Mouse (Mus musculus): ENCODE measurements around the gene Plpp3.

The Plpp3 gene

DNA sequence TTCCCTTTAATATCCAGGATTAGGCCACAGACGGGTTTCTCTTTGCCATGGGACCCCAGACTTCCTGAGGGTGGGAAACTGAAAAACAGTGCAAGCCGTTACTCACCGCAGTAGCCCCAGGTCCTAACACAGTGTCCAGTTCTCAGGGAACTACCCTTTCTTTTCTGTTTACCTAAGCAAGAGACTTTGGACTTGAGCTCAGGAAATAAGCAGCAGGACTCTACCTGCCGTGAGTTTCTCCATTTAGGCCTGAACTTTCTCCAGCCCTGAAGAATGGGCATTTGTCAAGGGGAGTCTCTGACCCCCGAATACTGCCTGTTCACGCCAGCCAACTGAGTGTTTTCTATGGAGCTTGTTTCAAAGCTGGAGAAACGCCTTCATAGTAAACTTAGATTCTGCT is 31.7 kb downstream of the Plpp3 start:
- DNase-seq (ENCODE audit: low read depth, low spot score) = no peak

DNA sequence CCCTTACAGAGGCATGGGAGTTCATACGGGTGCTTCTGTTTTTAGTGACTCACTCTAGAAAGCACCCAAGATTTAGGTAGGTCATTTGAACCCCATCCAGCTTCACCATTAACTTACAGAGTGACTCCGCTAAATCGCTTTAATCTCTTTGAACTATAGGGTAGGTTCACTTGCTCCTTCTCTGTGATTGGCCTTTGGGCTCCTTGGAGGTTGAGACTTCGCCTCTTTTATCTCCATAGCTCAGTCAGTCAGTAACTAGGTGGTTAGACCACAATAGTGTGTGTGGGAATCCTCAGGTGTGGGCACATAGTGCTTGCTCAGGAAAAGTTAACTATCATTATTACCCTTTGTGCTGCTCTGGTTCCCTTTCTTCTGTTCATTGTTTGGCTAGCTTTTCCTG is 33.7 kb downstream of the Plpp3 start:
- no peak for DNase-seq (ENCODE audit: low read depth, low spot score)

DNA sequence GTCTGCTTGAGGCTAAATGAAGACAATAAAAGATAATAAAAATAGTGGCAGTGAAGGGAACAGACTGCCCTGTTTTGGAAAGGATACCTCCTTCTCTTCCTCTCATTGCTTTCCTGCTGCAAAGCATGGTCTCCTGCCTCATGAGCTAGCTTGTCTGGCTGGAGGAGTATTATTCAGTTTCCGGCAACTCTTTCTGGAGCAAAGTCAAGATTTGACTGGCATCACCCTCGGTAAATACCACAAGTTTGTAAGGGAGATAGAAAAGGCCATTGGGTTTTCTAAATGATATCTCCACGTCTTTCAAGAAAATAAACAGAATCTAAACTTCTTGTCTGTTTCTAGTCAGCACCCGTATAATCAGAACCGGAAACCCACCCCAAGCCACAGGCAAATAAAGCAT is 34.4 kb downstream of the Plpp3 start:
- no peak for DNase-seq (ENCODE audit: low read depth, low spot score)

DNA sequence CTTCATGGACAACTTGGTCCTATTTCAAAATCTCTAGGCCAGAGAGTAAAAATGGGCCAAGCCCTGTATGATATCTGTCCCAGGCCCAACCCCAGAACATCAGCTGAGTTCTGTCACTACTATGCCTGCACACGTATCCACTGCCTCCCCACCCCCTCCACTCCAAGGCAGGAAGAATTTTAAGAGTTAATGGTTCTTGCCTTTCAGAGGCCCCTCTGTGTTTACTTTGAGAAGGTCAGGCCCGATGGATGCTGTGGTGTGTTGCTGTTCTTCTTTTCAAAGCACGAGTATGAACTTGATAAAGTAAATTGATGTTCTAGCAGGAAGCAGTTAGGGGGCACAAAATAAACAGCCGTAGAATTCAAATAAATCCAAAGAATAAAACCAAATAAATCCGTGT is 35.5 kb downstream of the Plpp3 start:
- DNase-seq (ENCODE audit: low read depth, low spot score) = no peak

DNA sequence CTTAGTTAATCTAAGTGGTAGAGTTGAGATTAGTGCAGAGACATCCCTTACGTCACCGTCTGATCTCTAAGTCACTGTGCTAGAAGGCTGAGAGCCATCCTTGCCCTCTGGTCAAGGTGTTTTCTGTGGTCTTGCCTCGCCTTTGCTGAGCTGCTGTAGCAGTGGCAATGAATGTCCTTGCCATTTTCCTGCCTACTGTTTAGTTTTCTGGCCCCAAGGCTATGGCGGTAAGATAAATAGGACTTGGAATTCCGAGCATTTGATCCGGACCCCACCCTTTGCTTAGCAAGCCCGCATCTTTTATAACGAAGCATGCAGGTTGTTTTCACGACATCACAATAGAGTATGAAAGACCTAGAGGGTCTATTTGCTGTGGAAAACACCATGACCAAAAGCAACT is 38.1 kb downstream of the Plpp3 start:
- no peak for DNase-seq (ENCODE audit: low read depth, low spot score)

DNA sequence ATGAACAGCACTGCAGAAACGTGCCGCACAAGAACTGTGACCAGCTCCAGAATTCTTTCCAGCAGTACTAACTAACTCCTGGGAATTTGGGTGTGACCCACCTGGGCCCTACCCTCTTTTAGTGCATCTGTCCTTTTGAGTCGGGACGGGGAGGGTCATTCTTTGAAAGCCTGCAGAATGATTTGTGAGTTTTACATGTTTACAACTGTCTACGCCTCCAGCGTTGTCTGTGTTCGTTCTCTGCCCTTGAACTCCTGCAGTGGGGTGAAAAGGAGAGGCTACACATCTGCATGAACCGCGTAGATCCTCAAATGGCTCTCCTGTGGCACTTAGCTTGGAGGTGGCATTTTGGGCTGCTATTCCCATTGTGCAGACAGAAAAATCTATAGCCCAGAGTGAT is 39.0 kb downstream of the Plpp3 start:
- no peak for DNase-seq (ENCODE audit: low read depth, low spot score)

DNA sequence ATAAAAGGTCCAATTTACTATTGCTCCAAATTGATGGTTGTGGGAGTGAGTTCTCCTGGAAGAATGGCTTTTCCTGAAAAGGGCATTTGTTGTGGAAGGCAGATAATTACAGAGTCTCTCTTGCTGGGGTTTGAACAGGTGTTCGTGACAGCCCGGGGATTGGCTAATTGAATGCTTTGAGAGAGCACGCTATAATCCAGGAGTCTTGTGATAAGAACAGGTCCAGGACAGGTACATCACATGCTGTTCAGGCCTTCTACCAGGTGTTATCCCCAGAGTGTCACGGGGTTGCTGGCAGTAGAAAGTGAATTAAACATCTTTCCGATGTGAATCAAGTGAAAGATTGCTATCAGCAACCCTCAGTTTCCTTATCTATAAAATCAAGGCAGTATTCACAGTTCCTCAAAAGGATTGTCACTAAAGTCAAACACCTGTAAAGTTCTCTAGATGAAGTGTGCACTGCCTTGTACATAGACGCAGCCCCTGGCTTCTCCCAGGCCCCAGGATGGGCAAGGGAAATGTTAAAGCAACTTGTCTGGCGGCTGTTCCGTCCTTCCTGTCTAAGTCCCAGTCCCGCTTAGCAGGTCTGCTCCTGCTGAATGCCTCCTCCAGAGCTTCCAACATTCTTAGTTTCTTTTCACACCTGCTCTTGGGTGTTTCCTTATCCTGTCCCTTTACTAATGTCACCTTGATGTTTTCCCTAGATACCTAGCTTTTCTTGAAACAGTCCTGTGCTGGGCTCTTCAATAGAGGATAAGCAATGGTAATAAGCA is 40.0 kb downstream of the Plpp3 start:
- DNase-seq (ENCODE audit: low read depth, low spot score) = peak; percentile 3

DNA sequence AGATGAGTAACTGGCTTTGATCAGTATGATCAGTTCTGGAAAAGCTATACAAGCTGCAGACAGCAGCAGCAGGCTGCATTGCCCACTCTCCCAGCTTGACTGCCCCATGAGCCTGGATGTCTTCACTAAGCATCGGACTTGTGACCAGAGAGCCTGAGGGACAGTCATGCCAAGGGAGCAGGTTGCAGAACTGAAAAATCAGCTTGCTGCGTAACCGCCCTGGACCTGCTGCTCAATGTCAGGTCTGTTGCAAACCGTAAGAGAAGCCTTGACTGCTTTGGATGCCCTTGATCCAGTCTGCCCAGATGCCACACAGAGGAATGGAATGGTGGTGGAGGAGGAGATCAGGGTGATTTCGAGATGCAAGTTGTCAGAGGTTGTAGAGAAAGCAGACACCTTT is 41.5 kb downstream of the Plpp3 start:
- DNase-seq (ENCODE audit: low read depth, low spot score) = no peak

DNA sequence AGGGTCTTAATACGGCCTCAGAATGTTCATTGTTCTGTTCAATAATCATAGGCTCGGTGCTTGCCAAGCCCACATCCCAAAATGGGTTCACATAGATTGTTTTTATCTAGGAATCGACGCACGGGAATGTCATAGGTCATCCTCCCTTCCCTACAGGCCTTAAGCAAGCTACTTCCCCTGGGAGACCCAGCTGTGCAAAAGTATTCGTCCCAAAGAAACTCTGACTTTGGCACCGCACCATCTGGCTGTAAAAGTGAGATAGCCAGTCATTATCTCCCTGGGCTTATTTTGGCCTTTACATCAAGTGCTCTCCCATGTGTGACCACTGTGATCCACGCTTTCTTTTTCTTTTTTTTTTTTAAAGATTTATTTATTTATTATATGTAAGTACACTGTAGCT is 42.2 kb downstream of the Plpp3 start:
- DNase-seq (ENCODE audit: low read depth, low spot score) = no peak

DNA sequence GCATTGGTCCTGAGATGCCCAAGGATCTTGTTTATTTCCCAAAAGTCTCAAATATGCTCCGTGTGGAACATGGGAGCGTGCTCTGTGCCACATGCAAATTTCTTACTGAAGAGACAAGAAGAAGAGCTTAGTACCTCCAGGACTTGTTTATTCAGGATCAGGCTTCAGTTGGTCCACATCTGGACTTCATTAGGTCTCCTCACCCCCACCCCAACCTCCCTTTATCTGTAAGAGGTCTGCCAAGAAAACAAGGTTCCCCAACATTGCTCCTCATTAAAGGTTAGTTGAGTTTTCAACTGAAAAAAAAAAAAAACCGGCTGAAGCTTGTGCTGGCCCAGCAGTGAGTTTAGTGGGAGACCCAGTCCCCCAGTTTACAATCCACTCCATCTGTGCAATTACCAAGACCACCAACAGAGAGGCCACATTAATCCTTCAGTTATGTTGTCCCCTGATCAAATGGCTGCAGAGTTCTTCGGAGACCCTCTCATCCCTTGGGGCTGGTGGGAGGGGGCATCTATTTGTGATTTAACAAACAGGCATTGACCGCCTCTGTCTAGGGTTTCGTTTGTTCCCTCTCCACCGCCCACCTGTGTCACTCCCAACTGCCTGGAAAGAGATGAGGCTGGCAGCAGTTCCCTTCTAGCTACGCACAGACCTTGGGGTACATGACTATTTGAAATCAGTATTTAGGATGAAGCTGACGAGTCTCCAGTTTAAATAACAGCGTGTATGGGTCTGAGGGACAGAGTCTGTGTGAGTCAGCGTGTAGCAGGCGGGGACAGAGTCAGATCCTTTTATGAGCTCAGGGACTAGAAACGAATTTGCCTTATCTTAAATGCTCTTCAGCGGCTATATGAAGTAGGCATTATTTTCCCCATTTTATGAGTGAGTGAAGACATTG is 43.7 kb downstream of the Plpp3 start:
- DNase-seq (ENCODE audit: low read depth, low spot score) = no peak

DNA sequence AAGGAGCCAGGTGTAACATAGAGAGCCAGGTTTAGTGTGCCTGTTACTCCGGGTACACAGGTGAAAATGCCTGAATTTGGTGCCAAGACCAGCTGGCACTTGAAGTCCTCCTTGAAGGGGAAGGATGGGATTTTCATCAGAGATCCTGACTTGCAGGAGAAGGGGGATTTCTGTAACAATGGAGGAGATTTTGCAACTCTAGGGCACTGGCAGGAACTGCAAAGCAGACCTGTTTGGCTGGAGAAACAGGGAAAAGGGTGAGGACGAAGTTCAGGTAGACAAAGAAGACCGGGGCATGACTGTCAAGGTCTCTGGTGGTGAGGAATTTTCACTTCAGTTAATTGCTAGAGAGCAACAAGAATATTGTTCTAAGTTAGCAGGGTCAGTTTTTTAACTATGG is 45.3 kb downstream of the Plpp3 start:
- DNase-seq (ENCODE audit: low read depth, low spot score) = no peak

DNA sequence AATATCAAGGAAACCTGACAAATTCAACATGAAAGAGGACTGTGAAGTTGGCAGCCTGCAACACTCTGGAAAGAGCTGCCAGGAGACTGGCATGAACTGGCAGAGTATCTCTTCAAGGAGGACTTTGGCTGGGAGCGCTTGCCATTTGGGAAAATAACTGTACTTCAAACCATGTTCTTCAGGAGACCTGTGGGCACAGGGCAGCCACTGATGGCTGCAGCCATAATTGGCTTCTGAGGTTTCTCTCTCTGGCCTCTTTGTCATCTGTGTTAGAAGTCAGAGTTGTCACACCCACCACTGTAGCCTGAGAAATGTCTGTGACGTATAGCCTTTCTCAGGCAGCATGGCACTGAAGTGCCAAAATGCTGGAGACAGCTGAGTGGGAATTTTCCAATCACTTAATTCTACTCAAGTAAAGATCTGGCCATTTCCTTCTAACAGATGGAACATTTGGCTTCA is 46.2 kb downstream of the Plpp3 start:
- DNase-seq (ENCODE audit: low read depth, low spot score) = peak; percentile 41

DNA sequence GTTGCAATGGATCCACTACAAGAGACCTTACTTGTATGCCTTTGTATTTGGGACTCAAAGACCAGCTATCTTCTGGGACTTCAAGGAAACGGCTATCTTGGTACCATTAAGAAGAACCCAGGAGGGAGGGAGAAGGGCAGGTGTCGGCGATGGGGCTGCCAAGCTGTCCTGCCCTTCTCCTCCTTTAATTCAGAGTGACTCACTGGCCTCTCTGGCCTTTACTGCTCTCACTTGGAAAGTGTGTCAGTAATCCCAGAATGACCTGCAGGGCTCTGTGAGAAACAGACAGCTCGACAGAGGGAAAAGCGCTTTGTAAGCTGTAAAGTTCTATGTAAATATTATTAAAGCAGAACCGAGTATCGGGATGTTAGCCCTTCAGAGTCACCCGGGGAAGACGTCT is 46.9 kb downstream of the Plpp3 start:
- no peak for DNase-seq (ENCODE audit: low read depth, low spot score)

DNA sequence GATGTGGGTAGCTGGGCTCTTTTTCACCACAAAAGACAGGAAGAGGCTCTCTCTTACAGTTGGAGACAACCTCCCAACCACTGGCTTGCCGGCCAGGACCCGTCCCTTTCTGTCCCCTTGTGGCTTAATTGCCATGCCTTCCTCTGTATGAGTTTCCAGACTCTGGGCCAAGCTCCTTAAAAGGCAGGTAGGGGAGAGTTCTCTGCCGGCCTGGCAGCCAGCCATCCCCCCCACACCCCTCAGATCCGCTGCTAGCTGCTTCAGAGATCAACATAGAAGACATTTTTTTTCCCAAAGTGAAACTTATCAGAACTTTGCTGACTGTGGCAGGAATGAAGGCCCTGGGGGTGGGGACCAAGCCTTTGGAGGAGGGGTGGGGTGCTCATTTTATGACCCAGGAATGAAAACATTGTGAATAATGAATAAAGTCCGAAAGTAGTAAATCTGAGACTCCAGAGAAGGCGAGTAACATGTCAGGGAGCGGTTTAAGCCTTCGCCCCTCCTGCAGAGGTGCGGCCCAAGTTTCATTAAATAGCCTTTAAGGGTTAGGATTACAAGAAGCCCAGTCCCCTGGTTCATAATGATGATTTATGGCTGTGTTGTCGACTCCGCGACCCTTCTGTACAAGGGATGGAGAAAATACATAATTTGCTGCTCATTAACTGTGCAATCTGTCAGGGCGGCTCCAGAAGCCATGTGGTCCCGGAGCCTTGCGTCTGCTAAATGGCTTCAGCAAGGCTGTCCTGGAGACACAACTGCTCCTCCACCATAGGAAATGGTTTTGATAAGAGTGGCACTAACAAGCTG is 48.1 kb downstream of the Plpp3 start:
- DNase-seq (ENCODE audit: low read depth, low spot score) = no peak

DNA sequence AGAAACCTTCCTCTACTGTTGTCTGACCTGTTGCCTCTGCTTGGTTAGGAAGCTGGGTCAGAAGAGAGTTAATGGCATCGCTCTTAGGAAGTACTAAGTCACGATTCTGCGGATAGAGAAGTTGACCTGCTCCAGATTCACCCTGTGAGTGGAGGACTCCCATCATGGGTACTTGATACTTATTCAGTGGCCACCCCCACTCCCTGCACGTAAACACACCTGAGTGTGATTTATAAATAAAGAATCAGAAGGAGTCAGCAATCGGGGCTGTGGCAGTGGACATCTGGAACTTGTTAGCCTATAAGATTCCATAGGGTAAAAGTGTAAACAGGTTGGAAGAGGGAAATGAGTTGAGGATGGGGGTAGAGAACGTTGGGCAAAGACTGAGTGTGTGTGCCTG is 49.0 kb downstream of the Plpp3 start:
- no peak for DNase-seq (ENCODE audit: low read depth, low spot score)

DNA sequence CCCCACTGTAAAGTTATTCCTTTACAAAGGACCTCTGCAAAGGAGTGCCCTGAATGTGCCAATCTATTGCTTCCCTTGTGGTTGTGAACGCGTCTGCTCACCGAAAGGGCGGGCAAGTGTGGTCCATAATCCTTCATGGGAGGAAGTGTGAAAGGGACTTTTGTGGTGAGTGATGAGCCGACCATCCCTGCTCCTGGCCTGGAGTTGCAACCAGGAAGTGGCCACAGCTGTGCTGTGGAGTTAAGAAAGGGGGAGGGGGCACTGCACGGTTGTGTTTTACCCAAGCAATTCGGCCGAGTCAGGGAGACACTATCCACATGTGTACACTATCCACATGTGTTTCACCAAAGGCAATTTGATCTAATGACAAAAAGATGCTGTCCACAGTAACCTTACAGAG is 49.8 kb downstream of the Plpp3 start:
- no peak for DNase-seq (ENCODE audit: low read depth, low spot score)

DNA sequence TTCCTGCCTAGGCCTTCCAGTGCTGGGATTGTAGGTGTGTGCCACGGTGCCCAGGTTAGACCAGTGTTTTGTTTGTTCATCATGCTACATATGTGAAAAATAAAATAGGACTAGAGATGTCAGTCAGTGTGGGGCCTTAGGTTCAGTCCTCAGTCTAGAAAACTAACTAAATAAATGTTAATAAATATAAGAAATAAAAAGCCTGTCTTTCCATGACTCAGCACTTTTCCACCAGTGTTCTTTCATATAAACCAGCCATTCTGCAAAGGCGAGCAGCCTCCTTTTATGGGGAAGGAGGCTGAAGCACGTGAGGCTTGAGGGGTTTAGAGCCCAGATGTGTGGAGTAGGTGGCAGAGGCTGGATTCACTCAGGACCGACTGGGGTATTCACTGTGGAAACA is 50.5 kb downstream of the Plpp3 start:
- DNase-seq (ENCODE audit: low read depth, low spot score) = no peak

DNA sequence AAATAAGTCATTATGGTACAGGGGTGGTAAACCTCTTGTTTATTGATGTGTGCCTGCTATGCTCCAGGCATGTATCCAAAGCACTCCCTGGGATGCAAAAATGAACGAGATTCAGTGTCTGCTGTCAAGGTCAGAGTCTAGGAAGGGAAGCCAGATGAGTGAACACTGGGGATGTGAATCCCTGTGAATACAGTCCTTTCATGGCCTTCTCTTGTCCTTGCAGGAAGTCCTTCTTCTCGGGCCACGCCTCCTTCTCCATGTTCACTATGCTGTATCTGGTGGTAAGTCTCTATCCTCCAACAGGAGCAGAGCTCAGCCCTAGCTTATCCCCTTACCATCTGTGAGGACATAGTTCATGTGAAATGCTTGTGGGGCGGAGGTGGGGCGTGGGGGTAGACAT is 51.8 kb downstream of the Plpp3 start:
- DNase-seq (ENCODE audit: low read depth, low spot score) = no peak

DNA sequence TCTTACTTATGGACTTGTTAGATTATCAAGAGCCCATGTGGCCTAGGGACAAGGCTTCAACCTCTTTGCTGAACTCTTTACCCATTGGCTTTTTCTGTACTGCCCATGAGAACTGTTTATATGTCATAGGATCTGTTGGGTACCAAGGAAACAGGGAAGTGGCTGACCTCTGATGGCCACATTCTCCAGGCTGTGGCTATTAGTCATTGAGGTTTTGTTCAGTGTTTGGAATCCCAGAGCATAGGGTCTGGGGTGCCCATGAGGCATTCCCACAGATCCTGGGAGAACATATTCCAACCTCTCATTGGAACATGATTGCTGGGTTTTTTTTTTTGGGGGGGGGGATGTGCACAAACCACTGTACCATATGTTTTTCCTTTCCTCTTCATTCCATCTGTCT is 56.2 kb downstream of the Plpp3 start:
- DNase-seq (ENCODE audit: low read depth, low spot score) = no peak

DNA sequence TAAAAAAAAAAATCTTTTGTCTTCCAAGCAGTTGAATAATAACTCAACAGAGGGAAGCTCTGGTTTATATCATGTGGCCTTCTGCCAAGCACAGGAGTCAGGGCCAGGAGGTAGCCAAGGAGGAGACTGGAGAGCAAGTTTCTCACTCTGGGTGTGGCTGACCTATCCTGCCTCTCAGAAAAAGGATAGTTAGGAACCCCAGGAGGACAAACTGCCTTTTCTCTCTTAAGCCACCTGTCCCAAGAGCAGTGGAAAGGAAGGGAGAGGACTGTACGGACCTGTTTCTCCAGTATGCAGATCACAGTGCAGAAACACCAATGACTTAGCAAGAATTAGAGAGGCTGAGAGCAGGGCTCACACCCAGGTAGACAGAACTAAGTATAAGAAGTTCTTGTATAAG is 57.3 kb downstream of the Plpp3 start:
- no peak for DNase-seq (ENCODE audit: low read depth, low spot score)

DNA sequence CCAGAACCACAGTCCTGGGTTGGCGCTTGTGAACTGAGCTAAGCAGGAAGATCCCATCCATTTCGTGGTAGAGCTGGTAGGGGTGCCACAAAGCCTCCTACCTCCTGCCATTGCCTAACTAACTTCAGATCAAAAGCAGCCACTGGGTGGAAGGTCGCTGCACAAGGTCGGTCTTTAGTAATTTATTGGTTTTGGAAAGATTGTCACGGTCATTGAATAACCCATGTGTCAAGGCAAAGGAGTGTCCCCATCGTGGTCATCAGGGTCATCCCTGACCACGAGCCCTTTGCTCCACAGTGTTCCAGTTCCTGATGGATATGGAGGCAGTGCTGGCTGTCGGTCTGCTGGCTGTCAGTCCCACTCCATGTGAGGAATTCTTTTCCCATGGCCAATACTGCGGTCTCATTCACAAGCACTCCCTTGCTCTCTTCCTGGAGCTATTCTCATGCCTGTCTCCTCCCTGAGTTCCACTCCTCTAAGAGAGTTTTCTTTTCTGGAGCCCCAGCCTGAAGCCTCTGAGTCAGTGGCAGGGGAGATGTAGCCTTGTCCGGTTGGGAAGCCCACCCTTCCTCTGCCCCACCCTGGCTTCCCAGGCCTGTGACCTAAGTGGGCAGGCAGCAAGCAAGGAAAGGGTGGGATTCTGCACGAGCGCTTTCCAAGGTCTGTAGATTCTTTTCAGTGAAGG is 58.7 kb downstream of the Plpp3 start:
- no peak for DNase-seq (ENCODE audit: low read depth, low spot score)

DNA sequence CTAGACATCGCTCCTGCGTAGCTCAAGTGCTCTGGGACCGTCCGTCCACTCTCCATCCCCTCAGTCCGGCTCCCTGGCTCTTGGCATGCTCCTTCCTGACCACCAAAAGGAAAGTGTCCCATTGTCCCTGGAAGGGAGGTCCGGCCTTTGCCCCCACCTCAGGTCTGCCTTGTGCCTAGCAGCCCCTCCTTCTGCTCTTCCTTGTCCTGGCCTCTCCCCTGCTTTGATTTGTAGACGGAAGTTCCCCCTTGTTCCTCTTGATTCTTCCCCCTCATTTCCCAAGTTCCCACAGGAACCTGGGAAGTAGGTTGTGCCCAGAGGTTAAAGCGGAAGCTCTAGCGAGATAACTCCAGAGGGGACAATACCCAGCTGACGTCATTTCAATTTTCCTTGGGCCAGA is 61.1 kb downstream of the Plpp3 start:
- DNase-seq (ENCODE audit: low read depth, low spot score) = no peak

Data from telencephalon, adult 2 months (tissue).